Mouse (Mus musculus) brain, adult 2 months (tissue): ENCODE results near the gene Arhgef2.

Experiments
- DNase-seq: peaks from one replicate; pipeline ENCODE4 v3.0.0; 2011; ENCODE audit warnings: low read depth, low spot score

Gene Arhgef2

DNA sequence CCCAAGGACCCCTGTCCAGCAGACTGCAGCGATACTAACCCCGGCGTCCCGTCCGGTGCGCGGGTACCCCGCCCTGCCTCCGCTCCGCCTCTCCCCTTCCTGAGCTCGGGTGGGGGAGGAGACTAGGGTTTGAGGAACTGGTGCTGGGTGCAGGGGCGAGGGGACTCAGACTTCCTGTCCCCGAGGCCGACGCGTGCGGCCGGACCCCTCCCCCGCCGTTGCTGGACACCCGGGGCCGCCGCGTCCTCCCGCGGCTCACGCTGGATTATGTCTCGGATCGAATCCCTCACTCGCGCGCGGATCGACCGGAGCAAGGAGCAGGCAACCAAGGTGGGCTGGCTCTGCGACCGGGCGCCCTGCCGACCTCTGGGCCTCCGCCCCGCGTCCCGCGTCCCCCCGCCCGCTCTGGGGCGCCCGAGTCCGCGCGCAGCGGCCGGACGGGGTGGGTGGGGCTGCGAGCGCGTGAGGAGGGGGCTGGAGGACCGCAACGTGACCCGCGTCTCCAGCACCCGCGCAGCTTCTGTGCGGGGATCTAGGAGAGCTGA is 15.3 kb downstream of the Arhgef2 start:
- DNase-seq: peak; percentile 73

DNA sequence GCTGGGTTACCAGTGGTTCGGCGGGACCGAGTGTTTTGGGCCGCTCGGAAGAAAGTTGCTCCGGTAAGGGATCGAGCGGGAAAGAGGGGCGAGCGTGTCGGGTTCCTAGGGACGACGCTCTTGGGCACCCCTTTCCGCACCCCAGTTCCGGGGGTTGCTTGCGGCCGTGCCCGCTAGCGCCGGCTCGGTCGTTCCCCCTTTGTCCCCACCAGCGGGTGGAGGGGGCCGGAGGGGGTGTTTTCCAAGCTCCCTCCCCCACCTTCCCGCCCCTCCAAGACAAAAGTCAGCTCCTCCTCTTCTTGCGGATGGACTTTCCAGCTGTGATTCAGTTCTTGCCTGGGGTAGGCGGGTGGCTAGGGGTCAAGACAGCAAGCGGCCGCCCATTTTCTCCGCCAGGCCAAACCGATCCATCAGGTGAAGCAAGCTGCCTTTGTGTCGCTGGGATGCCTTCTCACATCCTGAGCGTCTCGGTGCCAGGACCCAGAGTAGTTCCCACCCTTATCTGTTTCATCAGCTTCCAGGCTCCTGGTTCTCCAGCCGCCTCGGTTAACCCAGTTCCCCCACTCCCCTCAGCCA is 15.9 kb downstream of the Arhgef2 start:
- DNase-seq: peak; percentile 72

DNA sequence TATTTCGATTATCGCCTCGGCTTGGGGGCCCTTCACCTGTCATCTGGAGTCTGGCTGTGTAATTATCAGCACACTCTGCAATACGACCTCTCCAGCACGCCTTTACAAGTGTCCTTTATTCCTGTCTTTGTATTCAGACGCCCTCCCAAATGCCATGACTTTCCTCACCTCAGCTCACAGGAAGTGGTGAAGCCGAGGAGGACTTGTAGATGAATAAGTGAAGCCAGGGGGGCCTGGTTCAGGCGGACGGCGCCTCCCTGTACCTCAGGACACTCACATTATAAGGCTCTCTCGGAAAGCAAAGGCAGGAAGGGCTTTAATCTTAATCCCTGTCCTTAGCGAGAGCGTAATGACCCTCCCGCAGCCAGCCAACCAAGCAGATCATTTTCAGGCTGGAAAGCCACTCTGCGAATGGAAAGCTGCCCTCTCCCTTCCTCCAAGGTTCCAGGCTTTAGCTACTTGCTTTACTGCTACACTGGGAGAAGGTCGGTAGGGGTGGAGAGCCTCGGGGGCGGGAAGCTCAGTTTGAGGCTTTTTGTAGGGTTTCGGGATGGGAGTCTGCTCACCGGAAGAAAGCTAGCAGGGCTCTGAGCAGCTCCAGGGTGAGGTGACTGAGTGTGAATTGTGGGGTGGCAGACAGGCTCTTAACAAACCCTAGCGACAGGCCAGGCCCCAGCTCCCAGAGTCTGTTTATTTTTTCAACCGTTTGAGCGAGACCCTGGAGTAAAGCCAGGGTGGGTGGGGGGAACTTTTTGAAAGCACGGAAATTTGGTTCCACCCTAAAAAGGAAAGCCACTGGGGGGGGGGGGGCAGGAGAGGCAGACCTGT is 16.6 kb downstream of the Arhgef2 start:
- DNase-seq: peak; percentile 76

DNA sequence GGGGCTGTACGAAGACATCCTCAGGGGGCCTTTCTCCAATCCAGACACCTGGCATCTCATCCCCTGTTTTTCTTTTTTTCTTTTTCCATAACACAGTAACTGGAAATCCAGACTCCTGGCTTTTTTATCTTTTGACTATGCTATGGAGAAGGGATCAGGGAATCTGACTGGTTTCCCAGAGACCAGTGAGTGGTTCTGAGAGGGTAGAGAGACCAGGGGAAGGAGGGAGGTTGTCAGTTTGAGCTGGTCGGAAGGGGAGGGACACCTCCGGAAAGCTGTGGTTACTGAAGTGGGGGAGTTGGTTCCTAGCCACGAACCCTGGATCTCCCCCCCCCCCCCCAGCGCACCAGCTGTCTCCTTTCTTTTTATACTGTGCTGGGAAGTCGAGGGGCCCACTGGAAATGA is 17.2 kb downstream of the Arhgef2 start:
- DNase-seq: peak; percentile 85

DNA sequence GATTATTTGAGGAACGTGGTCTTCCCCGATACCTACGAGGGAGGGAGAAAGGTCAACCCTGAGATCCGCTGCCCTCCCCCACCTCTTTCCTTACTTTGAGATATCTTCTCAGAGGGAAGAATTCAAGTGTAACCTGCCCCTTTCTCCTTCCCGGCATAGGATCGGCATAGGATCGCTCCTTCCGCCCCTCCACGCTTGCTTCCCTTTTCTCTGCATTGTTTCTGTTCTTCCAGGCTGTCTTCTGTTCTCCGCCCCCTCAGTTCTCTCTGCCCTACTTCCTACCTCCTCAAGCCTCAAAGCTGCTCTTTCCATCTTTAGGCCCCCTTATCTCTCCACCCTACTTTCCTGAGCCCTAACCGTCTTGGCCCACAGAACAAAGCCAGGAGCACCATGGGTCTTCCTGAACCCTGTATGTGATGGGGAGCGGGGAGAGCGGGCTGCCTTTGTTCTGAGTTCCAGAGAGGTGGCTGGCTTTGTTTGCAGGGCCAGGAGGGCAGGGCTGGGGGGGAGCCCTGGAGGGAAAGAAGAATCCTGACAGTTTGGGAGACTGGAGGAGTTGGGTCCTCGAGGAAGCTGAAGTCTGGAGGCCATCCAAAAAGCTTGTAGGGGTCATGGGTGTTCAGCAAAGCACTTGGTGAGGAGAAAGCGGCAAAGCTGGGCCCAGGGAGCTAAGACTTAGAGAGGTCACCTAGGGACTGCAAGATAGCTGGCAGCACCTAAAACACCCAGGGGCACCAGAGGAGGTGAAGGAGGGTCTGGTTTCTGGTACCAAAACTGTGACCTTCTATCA is 17.8 kb downstream of the Arhgef2 start:
- peak; percentile 86 for DNase-seq

DNA sequence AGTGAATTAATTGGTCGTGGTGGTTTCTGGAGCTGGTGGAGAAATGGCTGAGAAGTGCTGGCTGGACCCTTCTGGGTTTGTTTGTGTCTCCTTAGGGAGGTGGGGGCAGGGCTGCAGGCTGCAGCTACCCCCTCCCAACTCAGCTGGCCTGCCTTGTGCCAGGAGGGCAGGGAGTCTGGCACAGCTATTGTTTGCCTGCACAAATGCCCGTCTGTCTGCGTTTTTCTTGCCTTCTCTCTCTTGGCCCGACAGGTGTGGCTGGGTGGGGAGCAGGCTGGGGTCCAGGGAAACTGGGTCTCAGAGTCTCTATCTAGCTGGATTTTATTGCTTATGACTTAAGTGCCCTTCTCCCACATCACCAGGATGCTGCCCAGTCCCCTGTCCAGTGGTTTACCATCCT is 18.6 kb downstream of the Arhgef2 start:
- peak; percentile 95 for DNase-seq

DNA sequence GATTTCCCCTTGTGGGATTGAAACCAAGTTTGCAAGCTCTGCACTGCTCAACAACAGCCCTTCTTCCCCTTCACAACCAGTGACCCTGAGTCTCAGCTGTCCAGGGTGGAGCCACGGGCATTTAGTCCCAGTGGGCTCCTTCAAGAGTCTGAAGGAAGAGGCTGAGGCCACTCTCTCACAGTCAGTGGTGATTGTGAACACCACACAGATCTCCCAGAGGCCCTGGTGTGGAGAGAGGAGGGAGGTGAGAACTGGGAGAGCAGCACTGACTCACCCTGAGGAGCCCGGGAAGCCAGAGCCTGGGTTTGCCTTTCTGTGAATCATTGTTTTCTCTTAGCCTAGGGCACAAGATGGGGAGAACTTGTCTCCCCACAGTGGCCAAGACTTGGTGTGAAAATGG is 19.2 kb downstream of the Arhgef2 start:
- DNase-seq: peak; percentile 80

DNA sequence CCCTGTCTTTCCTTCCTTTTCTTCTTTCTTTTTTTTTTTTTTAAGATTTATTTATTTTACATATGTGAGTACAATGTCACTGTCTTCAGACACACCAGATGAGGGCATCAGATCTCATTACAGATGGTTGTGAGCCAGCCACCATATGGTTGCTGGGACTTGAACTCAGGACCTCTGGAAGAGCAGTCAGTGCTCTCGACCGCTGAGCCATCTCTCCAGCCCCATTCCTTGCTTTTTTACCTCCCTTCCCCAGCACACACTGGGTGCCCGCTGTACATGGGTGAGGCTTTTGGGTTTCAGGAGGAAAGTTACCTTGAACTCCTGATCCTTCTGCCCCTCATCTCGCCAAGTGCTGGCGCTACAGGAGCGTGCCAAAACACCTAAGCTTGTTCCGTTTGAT is 19.8 kb downstream of the Arhgef2 start:
- DNase-seq: no peak

DNA sequence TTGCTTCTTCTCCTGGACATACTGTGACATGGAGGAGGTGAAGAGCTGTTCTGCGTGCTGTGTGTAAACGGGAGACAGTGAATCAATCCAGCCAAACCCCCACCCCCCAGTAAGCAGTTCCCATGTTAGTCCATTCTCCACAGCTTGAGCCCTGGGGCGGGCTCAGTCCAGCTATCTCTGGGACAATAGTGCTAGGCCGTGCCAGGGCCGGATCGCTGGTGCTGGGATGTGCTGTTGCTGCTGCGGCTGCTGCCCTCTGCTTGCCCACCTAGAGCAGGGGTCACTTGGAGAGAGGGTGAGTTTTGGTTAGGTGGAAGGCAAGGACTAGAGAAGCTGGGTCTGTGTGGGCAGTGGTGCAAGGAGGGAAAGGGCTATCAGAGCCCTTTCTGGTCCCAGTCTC is 20.6 kb downstream of the Arhgef2 start:
- peak; percentile 82 for DNase-seq

DNA sequence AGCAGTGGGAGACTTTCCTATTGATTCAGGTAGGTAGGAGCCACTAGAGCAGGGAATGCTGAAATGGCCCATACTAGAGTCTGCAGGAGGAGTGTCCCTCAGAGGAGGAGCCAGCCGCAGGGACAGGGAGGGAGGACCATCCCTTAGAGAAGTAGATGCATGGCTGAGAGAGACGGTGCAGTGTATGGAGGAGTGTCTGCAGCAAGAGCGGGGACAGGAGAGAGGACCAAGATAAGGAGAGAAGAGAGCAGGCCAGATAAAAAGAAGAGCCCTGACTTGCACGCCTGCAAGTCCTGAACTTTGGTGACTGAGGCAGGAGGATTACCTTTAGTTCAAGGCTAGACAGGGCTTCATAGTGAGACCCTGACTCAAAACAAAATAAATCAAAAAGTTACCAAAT is 21.3 kb downstream of the Arhgef2 start:
- peak; percentile 73 for DNase-seq

DNA sequence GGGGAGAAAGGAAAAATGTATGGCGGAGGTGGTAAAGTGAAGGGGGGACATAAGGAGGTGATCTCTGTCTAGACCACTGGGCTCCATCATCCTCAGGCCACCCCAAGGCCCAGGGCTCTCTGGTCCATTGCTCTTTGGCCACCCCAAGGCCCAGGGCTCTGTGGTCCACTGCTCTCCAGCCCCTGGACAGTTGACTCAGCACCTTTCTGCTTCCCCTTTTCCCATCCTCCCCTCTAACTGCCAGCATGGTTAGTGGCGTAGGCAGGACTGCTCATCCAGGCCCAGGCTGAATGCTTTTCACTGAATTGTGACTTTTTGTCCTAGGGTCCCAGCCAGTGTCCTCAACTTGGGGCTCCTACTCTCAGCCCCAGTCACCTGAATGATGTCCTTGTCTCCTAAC is 21.8 kb downstream of the Arhgef2 start:
- DNase-seq: no peak

DNA sequence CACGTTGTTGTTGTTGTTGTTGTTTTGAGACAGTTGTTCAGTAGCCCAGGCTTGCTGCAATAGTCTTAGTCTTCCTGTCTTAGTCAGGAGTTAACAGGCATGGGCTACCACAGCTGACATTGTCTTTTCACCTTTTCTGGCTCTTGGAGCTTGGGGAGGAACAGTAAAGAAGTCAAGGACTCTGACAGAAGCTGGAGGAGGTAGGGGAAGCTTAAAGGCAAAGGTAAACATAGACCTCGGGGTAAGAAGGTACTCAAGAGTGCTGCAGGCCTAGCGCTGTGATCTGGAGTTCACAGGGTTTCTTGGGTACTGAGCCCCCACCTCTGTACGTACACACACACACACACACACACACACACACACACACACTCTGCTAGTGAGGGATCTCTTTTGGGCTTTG is 23.0 kb downstream of the Arhgef2 start:
- no peak for DNase-seq

DNA sequence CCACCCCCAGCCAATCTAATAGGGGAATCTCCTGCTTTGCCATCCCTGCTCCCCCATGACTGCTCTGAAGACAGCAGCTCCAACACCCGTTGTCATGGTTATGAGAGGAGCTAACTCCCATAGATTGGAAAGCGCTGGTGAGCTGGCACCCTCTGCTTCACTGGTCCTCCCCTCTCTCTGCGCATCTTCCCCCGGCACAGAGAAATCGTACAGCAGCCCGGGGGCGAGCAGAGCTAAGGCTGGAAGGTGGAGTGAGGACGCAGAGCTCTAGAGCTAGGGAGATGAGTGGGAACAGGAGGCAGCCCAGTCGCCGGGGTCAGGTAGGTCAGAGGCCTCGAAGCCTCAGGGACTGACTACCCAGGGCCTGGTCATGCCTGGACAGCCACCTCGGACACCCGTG is 23.5 kb downstream of the Arhgef2 start:
- peak; percentile 96 for DNase-seq

DNA sequence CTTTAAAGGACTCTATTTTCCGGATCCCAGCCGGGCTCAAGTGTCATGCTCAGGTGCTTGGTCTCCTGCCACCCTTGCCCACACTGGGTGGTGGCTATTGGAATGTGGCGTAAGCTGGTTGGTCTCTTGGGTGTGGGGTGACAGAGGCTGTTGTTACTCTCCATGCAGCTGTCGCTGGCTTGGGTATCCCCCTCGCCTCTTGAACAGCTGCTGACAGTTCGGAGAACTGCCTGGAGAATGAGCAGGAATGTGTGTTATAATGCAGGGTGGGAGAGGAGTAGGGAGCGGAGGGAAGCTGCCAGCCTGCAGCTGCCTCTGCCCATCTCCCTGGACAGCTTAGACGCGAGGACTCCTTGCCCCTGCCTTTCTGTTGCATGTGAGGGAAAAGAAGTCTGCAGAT is 24.3 kb downstream of the Arhgef2 start:
- DNase-seq: peak; percentile 61

DNA sequence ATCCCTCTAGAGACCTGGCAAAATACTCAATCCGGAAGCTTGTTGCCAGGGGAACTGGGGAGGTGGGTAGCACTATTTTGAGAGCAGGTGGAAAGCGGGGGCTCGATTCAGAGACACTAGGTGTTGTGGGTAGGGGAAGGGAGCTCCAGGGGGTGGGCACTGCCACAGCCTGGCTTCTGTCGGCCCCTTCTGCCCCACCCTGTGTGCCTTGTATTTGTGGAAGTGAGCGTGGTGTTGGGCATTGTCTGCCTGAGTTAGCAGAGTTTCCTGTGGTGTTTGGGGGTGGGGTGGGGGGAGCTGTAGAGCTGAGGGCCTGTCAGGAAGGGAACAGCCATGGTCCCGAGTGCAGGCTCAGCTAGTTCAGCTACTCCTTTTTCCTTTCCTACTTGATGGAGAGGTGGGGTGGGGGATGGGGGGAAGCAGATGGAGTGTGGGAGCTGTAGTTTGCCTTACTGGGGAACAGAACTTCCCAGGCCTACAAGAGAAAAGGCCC is 25.1 kb downstream of the Arhgef2 start:
- peak; percentile 89 for DNase-seq

DNA sequence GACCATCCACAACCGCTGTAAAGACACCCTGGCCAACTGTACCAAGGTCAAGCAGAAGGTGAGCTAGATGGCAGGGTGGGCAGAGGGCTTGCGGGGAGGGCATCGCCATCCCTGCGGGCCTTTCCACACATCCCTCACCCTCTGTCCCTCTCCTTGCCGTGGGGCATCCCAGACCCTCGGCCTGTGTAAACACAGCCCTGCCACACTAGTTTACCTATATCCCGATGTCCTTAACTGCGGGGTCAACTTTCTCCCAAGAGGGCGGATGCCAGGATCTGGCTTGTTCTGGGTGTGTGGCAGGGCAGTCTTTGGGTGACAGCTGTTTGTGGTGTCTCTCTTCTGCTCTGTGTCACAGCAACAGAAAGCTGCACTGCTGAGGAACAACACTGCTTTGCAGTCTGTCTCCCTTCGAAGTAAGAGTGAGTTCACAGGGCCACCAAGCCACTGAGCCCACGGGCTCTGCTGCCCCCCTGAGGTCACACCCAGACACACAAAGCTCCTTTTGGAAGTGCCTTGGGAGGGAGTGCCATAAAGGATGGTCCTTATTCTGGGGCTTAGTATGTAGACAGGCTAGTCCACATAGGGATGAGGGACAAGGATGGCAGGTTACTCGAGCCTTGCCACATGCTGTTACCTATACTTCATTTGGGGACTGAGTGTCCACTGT is 26.3 kb downstream of the Arhgef2 start:
- peak; percentile 82 for DNase-seq

DNA sequence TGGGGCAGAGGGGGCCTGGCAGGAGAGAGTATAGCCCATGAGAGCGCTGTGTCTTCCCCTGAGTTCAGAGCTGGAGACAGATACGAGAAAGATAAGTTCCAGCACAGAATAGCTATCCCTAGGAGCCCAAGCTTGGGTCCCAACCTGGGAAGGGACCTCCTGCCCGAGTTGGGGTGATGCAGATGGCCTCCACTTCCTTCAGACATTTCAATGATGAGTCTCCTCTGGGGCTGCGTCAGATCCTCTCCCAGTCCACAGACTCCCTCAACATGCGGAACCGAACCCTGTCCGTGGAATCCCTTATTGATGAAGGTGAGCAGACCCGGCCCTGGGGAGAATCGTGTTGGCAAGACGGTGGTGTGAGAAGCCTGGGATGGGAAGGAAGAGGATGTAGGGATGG is 27.3 kb downstream of the Arhgef2 start:
- DNase-seq: no peak

DNA sequence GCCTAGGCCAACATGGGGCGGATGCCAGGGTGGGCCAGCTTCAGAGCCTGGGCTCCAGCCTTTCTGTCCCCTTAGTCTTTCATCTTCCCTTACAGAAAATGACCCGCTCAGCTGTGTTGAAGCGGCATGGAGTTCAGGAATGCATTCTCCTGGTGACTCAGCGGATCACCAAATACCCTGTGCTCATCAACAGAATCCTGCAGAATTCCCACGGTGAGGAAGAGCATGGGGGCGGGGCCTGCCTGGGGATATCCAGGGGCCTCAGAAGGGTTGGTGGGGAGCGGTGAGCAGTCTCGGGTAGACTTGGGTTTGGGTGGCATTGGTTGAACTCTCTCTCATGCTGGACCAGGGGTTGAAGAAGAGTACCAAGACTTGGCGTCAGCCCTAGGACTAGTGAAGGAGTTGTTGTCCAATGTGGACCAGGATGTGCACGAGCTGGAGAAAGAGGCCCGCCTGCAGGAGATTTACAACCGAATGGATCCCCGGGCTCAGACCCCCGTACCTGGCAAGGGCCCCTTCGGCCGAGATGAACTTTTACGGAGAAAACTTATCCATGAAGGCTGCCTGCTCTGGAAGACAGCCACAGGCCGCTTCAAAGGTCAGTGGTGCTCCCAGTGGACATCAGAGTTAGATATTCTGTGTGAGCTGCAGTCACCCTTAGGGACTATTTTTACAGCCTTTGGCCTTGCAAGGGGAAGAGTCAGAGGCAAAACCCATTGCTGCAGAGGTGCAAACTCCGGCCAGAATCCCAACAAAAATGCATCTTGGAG is 29.9 kb downstream of the Arhgef2 start:
- peak; percentile 52 for DNase-seq

DNA sequence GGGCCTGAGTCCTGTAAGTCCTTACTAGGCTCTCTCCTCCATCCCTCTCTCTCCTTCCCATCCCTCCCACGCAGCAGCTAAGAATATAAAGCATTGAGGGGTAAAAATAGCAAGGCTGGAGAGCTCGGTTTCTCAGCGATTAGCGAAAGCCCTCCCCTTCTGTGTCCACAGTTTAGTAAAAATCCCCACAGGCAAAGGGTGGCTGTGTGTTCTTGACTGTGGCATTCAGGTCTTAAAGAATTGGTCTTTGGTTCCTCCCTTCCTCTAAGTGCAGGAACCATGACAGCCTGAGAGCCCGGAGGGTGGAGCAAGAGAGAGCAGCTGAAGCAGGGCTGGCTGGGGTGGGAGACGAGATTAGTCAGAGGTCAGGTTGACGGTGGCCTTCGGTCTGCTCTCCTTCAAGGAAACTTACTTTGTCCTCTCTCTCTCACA is 30.8 kb downstream of the Arhgef2 start:
- peak; percentile 90 for DNase-seq

DNA sequence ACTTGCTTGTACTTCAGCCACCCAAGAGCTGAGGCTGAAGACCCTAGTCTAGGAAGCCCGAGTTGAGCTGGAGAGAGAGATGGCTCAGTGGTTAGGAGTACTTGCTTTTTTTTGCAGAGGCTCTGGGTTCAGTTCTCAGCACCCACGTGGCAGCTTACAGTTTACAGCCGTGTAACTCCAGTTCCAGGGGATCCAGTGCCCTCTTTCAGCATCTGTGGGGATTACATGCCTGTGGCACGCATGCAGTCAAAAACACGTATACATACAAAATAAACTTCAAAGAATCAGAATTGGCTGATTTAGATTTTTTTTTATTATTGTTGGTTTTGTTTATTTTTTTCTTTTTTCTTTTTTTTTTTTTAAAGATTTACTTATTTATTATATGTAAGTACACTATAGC is 31.4 kb downstream of the Arhgef2 start:
- no peak for DNase-seq

DNA sequence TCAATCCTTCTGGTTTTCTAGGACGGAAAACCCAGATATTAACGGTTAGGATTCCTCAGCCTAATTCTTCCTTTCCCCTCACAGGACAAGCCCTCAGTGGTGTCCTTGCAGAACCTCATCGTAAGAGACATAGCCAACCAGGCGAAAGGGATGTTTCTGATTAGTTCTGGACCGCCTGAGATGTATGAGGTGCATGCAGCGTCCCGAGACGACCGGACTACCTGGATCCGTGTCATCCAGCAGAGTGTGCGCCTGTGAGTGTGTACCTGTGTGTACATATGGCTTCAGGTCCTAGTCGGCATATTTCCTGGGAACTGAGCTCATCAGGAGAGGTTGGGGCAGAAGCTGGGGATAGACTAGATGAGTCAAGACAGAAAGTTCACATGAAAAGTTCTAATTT is 33.5 kb downstream of the Arhgef2 start:
- DNase-seq: no peak
